Mouse (Mus musculus) heart, embryonic 13.5 days (tissue): Measurements from ENCODE around the gene Itm2c. TPM values are rescaled to one million over a fixed set of nuclear protein-coding genes. Genes with fewer than 3 reads are reported as not detected.
A peak's percentile ranks its signal among the peaks of the same experiment; 100 is the strongest.

ENCODE experiments used
- ATAC-seq: fragments of 200-750 bp; cut with Nextera tagmentation; 2 replicates; pipeline ENCODE4 v1.8.0; 2017; ENCODE audit warnings: moderate TSS enrichment; ENCODE audit not compliant: insufficient number of reproducible peaks, low FRiP score, low TSS enrichment; ENCODE audit errors: extremely low read depth
- H3K27ac ChIP-seq: fragments of 300-500 bp; sonication (generic); replicated peaks from 2 replicates; pipeline ENCODE4 v1.5.1; 2015; ENCODE audit warnings: moderate library complexity, mild to moderate bottlenecking, inconsistent platforms
- H3K27me3 ChIP-seq: fragments of 300-500 bp; sonication (generic); replicated peaks from 2 replicates; pipeline ENCODE4 v1.6.1; 2015; ENCODE audit warnings: mild to moderate bottlenecking, inconsistent platforms
- H3K36me3 ChIP-seq: fragments of 300-500 bp; sonication (generic); 2 replicates; pipeline ENCODE4 v1.6.1; 2015; ENCODE audit warnings: mild to moderate bottlenecking, inconsistent platforms
- H3K4me1 ChIP-seq: fragments of 300-500 bp; sonication (generic); 2 replicates; pipeline ENCODE4 v1.6.1; 2015; ENCODE audit warnings: inconsistent platforms
- H3K4me2 ChIP-seq: fragments of 300-500 bp; sonication (generic); 2 replicates; pipeline ENCODE4 v1.6.1; 2015; ENCODE audit warnings: inconsistent platforms, mild to moderate bottlenecking, moderate library complexity
- H3K4me3 ChIP-seq: fragments of 300-500 bp; sonication (generic); 2 replicates; pipeline ENCODE4 v1.5.1; 2015; ENCODE audit warnings: moderate library complexity, mild to moderate bottlenecking, inconsistent platforms
- H3K9ac ChIP-seq: fragments of 300-500 bp; sonication (generic); 2 replicates; pipeline ENCODE4 v1.6.1; 2015; ENCODE audit warnings: inconsistent platforms, mild to moderate bottlenecking, moderate library complexity
- H3K9me3 ChIP-seq: fragments of 300-500 bp; sonication (generic); 2 replicates; pipeline ENCODE4 v1.6.1; 2016; ENCODE audit warnings: inconsistent platforms
- WGBS: fragments of 180-500 bp; shearing (Covaris S2); methylation state at CpG from one replicate; pipeline ENCODE4 v1.1.7; 2015; ENCODE audit warnings: mixed read lengths; 5-methylcytosine and 5-hydroxymethylcytosine counted together
- polyA plus RNA-seq: library from polyadenylated mRNA; unstranded; fragments of >200 nt; fragmentation: Nextera tagmentation; extraction: Ambion mirVana; gene quantifications from 2 replicates; pipeline ENCODE4 v1.2.1, GENCODE M21; 2015

The Itm2c gene
- polyA plus RNA-seq, 1 experiment from 2014 or later, result 246 TPM

GRCm38 (mm10) chr1:85935148-85935852 lies 41.2 kb downstream of the Itm2c start:
- 45% methylated on average over 8 of the region's 8 CpGs for WGBS
- no peaks in the 10 kb centered on the region for H3K36me3 ChIP-seq
- no peak for ATAC-seq
- 0 out of 2 replicates have a peak, but pooled peaks cover 8% of the 10 kb centered on the region for H3K27me3 ChIP-seq
- peaks cover 24% of the 10 kb centered on the region for H3K4me1 ChIP-seq
- no peak overlapping the region for H3K4me3 ChIP-seq
- H3K9ac ChIP-seq, result no peak overlapping the region
- H3K9me3 ChIP-seq, result no peaks in the 10 kb centered on the region
- no peak overlapping the region for H3K27ac ChIP-seq
- H3K4me2 ChIP-seq, result no peak overlapping the region

GRCm38 (mm10) chr1:85936265-85936664 lies 42.2 kb downstream of the Itm2c start:
- H3K9me3 ChIP-seq, result no peaks in the 10 kb centered on the region
- peaks cover 24% of the 10 kb centered on the region for H3K4me1 ChIP-seq
- H3K27me3 ChIP-seq, result 0 out of 2 replicates have a peak, but pooled peaks cover 8% of the 10 kb centered on the region
- WGBS, result 74% methylated on average over 6 of the region's 6 CpGs
- H3K4me2 ChIP-seq, result no peak overlapping the region
- no peaks in the 10 kb centered on the region for H3K36me3 ChIP-seq
- ATAC-seq, result no peak
- no peak overlapping the region for H3K9ac ChIP-seq
- no peak overlapping the region for H3K4me3 ChIP-seq
- no peak overlapping the region for H3K27ac ChIP-seq

GRCm38 (mm10) chr1:85937323-85937722 lies 43.2 kb downstream of the Itm2c start:
- 0 out of 2 replicates have a peak, but pooled peaks cover 8% of the 10 kb centered on the region for H3K27me3 ChIP-seq
- no peaks in the 10 kb centered on the region for H3K36me3 ChIP-seq
- 45% methylated on average over 1 of the region's 1 CpGs for WGBS
- ATAC-seq, result no peak
- H3K4me3 ChIP-seq, result no peak overlapping the region
- no peak overlapping the region for H3K27ac ChIP-seq
- H3K4me1 ChIP-seq, result peaks cover 24% of the 10 kb centered on the region
- no peak overlapping the region for H3K4me2 ChIP-seq
- no peaks in the 10 kb centered on the region for H3K9me3 ChIP-seq
- no peak overlapping the region for H3K9ac ChIP-seq

GRCm38 (mm10) chr1:85942318-85942717 lies 48.2 kb downstream of the Itm2c start:
- H3K4me2 ChIP-seq, result no peak overlapping the region
- no peak overlapping the region for H3K4me3 ChIP-seq
- no peak overlapping the region for H3K9ac ChIP-seq
- no peak for ATAC-seq
- no peak overlapping the region for H3K27ac ChIP-seq
- H3K9me3 ChIP-seq, result no peaks in the 10 kb centered on the region
- 64% methylated on average over 8 of the region's 8 CpGs for WGBS
- H3K27me3 ChIP-seq, result 0 out of 2 replicates have a peak, but pooled peaks cover 5% of the 10 kb centered on the region
- H3K36me3 ChIP-seq, result no peaks in the 10 kb centered on the region
- no peaks in the 10 kb centered on the region for H3K4me1 ChIP-seq

GRCm38 (mm10) chr1:85949085-85949684 lies 55.1 kb downstream of the Itm2c start:
- Histone ChIP-seq H3K9ac (no peak overlapping the region), H3K9me3 (no peaks in the 10 kb centered on the region), H3K27ac (no peak overlapping the region), H3K4me3 (no peak overlapping the region), H3K27me3 (no peaks in the 10 kb centered on the region), H3K4me2 (no peak overlapping the region), H3K4me1 (0 out of 2 replicates have a peak, but pooled peaks cover 12% of the 10 kb centered on the region), H3K36me3 (no peaks in the 10 kb centered on the region)
- no peak for ATAC-seq
- WGBS, result 76% methylated on average over 2 of the region's 2 CpGs

GRCm38 (mm10) chr1:85955150-85955549 lies 61.1 kb downstream of the Itm2c start:
- H3K4me1 ChIP-seq, result peaks cover 60% of the 10 kb centered on the region
- ATAC-seq, result no peak
- H3K9me3 ChIP-seq, result no peaks in the 10 kb centered on the region
- no peak overlapping the region for H3K4me3 ChIP-seq
- H3K4me2 ChIP-seq, result no peak overlapping the region
- H3K9ac ChIP-seq, result no peak overlapping the region
- H3K27me3 ChIP-seq, result no peaks in the 10 kb centered on the region
- 71% methylated on average over 3 of the region's 3 CpGs for WGBS
- no peaks in the 10 kb centered on the region for H3K36me3 ChIP-seq
- H3K27ac ChIP-seq, result no peak overlapping the region

- Histone ChIP-seq H3K9ac (0 out of 2 replicates have a peak overlapping the region, but pooled peaks have one; percentile 5), H3K4me3 (no peak overlapping the region), H3K9me3 (no peaks in the 10 kb centered on the region), H3K27ac (peak overlapping the region; percentile 87), H3K4me2 (no peak overlapping the region), H3K36me3 (no peaks in the 10 kb centered on the region), H3K4me1 (peaks cover 69% of the 10 kb centered on the region), H3K27me3 (no peaks in the 10 kb centered on the region)
- WGBS, result 44% methylated on average over 5 of the region's 5 CpGs
- no peak for ATAC-seq
These were observed 63.2 kb downstream of the Itm2c start for GRCm38 (mm10) chr1:85957290-85957689.

- Histone ChIP-seq H3K36me3 (no peaks in the 10 kb centered on the region), H3K27me3 (no peaks in the 10 kb centered on the region), H3K9ac (peak overlapping the region; percentile 5; the same call in 1 of the 2 replicates), H3K4me3 (no peak overlapping the region), H3K27ac (peak overlapping the region; percentile 87), H3K9me3 (no peaks in the 10 kb centered on the region), H3K4me1 (peaks cover 69% of the 10 kb centered on the region), H3K4me2 (peak overlapping the region; percentile 48)
- no peak for ATAC-seq
- 40% methylated on average over 9 of the region's 9 CpGs for WGBS
These were observed 64.0 kb downstream of the Itm2c start for GRCm38 (mm10) chr1:85957942-85958619.

Other genes with a start within 250 kb of the Itm2c start
- gene Sp100, start 244.3 kb upstream of the Itm2c start, polyA plus RNA-seq, result 1.7 and 1.9 TPM in 2 replicates
- gene A630001G21Rik, start 115.6 kb upstream of the Itm2c start, polyA plus RNA-seq, result 1.3 and 1.6 TPM in 2 replicates
- gene Cab39, start 100.8 kb upstream of the Itm2c start, polyA plus RNA-seq, result 20.6 and 20.8 TPM in 2 replicates
- 0.19 TPM in 1 of 2 replicates, not detected in the other for gene 4933407L21Rik, start 34.2 kb downstream of the Itm2c start, polyA plus RNA-seq
- gene Gpr55, start 66.7 kb downstream of the Itm2c start, polyA plus RNA-seq, result 0.04 TPM in 1 of 2 replicates, not detected in the other
- not detected in 2 replicates for gene Spata3, start 122.5 kb downstream of the Itm2c start, polyA plus RNA-seq
- gene 2810459M11Rik, start 151.6 kb downstream of the Itm2c start, polyA plus RNA-seq, result 0.67 and 0.89 TPM in 2 replicates
- 126 and 140 TPM in 2 replicates for gene Psmd1, start 170.1 kb downstream of the Itm2c start, polyA plus RNA-seq
- 0.20 and 0.39 TPM in 2 replicates for gene Htr2b, start 217.7 kb downstream of the Itm2c start, polyA plus RNA-seq
- gene Gm21972, start 239.4 kb downstream of the Itm2c start, polyA plus RNA-seq, result 0.28 TPM in 1 of 2 replicates, not detected in the other